In the genomic region with DNA sequence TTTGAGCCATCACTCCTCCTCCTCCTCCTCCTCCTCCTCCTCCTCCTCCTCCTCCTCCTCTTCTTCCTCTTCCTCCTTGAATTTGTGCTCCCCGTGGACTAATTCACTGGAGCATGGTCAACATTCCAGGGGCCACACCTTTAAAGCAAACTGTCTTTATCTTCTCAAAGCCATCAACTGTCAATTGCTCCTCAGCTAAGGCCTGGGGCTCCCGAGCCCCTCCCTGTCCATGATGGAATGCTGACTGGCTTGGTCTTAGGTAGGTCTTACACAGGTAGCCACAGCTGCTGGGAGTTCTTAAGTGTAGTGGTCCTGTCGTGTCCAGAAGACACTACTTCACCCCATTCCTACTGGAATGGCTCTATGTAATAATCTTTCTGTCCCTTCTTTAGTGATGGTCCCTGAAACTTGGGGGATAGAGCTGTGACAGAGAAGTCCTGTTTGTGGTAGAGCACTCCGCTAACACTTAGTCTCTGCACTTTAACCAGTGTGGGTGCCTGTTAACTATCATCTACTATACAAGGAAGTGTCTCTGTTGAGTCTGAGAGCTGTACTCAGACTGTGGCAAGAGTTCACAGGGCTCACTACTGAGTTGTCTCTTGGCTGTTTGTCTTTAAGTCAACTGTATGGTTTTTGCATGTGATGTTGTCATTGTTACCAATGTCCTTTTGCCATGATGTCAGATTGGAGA, we compare ENCODE assay signal across 22 mouse cellular contexts.
DNase-seq lines count a peak whose midpoint lies in the region; ATAC-seq and TF ChIP-seq lines count a peak whose summit lies in the region.
"Had no signal": no experiment of that assay in that cellular context is flagged by ENCODE, and none has a peak within 500 bp of the region (broad histone marks: within the 10 kb centered on the region; RNA-seq: fewer than 3 reads in every experiment).

No protein-coding gene starts in this region.

- no peak for TF ChIP-seq EP300 in stomach, postnatal 0 days (optimal IDR thresholded peaks at IDR 0.05)

- H3K4me1 ChIP-seq in intestine, embryonic 15.5 days (replicated peaks): peaks cover 11% of the 10 kb centered on the region
- H3K4me1 ChIP-seq in intestine, postnatal 0 days (replicated peaks; ENCODE audit: control insufficient read depth, insufficient read depth, low read length): no peaks in the 10 kb centered on the region
- peaks cover 13% of the 10 kb centered on the region for H3K4me1 ChIP-seq in kidney, embryonic 16.5 days (ENCODE audit: insufficient read depth, low read length)
- no peaks in the 10 kb centered on the region for H3K4me1 ChIP-seq in stomach, postnatal 0 days (replicated peaks; ENCODE audit: control insufficient read depth, insufficient read depth)
- H3K4me1 ChIP-seq: forebrain, embryonic 10.5 days; hindbrain, embryonic 10.5 days had no signal

- ATAC-seq in intestine, embryonic 15.5 days: peak; percentile 73
- no peak for ATAC-seq in intestine, postnatal 0 days
- no peak for ATAC-seq in kidney, embryonic 16.5 days (ENCODE audit: low FRiP score, low TSS enrichment)
- ATAC-seq in stomach, postnatal 0 days (ENCODE audit: low FRiP score, low TSS enrichment): 0 out of 2 replicates have a peak, but pooled peaks have one; percentile 33
- ATAC-seq: forebrain, embryonic 14.5 days; forebrain, postnatal 0 days; hindbrain, embryonic 16.5 days had no signal

- H3K9ac ChIP-seq in intestine, embryonic 15.5 days: no peak overlapping the region
- no peak overlapping the region for H3K9ac ChIP-seq in intestine, postnatal 0 days (ENCODE audit: low read depth, low read length)
- H3K9ac ChIP-seq in kidney, embryonic 16.5 days (replicated peaks; ENCODE audit: low read length): no peak overlapping the region
- H3K9ac ChIP-seq in stomach, postnatal 0 days (ENCODE audit: low read length): no peak overlapping the region
- H3K9ac ChIP-seq: forebrain, postnatal 0 days; hindbrain, embryonic 13.5 days had no signal

- H3K4me3 ChIP-seq in intestine, embryonic 15.5 days (replicated peaks): no peak overlapping the region
- no peak overlapping the region for H3K4me3 ChIP-seq in intestine, postnatal 0 days (ENCODE audit: low read depth, low read length)
- H3K4me3 ChIP-seq in kidney, embryonic 16.5 days (ENCODE audit: low read length): no peak overlapping the region
- no peak overlapping the region for H3K4me3 ChIP-seq in stomach, postnatal 0 days (ENCODE audit: low read depth, low read length)
- H3K4me3 ChIP-seq: forebrain, embryonic 10.5 days; gastrocnemius, adult 2 months; hindbrain, embryonic 10.5 days; hindbrain, embryonic 13.5 days had no signal

- H3K36me3 ChIP-seq in intestine, embryonic 15.5 days: no peaks in the 10 kb centered on the region
- H3K36me3 ChIP-seq in intestine, postnatal 0 days (ENCODE audit: control insufficient read depth, insufficient read depth): no peaks in the 10 kb centered on the region
- no peaks in the 10 kb centered on the region for H3K36me3 ChIP-seq in kidney, embryonic 16.5 days (ENCODE audit: insufficient read depth, low read length)
- no peaks in the 10 kb centered on the region for H3K36me3 ChIP-seq in stomach, postnatal 0 days (ENCODE audit: control insufficient read depth, insufficient read depth, low read length)
- H3K36me3 ChIP-seq: forebrain, embryonic 10.5 days; hindbrain, embryonic 10.5 days; hindbrain, embryonic 13.5 days had no signal

- no peak overlapping the region for H3K27ac ChIP-seq in intestine, embryonic 15.5 days
- H3K27ac ChIP-seq in intestine, postnatal 0 days (ENCODE audit: low read depth, low read length): no peak overlapping the region
- H3K27ac ChIP-seq in kidney, embryonic 16.5 days (ENCODE audit: low read length): peak overlapping the region; percentile 22; the same call in 1 of the 2 replicates
- no peak overlapping the region for H3K27ac ChIP-seq in stomach, postnatal 0 days (replicated peaks)
- H3K27ac ChIP-seq: forebrain, embryonic 10.5 days; gastrocnemius, adult 2 months; hindbrain, embryonic 10.5 days; hindbrain, embryonic 13.5 days had no signal

- TF ChIP-seq CTCF in intestine, postnatal 0 days (IDR thresholded peaks at IDR 0.05; ENCODE audit: low read depth): no peak
- no peak for TF ChIP-seq CTCF in stomach, postnatal 0 days (IDR thresholded peaks at IDR 0.05; ENCODE audit: low read depth)

- DNase-seq in kidney, postnatal 10 days: no peak
- peak; percentile 61 for DNase-seq in R1 (ENCODE audit: low read depth, low spot score)
- no peak for DNase-seq in stomach, postnatal 0 days (ENCODE audit: low spot score)
- DNase-seq in cerebellum, postnatal 4 days (ENCODE audit: low spot score in 2 of 2): no peak
- no peak for DNase-seq in adrenal gland, adult 8-10 months
- DNase-seq: cerebellum, adult 11 months; cerebellum, adult 2 months; cerebellum, adult 9-11 months; cerebellum, postnatal 25 days; forebrain, postnatal 0 days; gastrocnemius, adult 2 months; gastrocnemius, postnatal 14 days; heart, adult 11 months had no signal

- no peak overlapping the region for H3K4me2 ChIP-seq in intestine, embryonic 15.5 days (replicated peaks)
- H3K4me2 ChIP-seq in intestine, postnatal 0 days (replicated peaks; ENCODE audit: low read depth): no peak overlapping the region
- no peak overlapping the region for H3K4me2 ChIP-seq in kidney, embryonic 16.5 days (replicated peaks; ENCODE audit: low read depth, low read length)
- no peak overlapping the region for H3K4me2 ChIP-seq in stomach, postnatal 0 days (replicated peaks; ENCODE audit: low read depth)
- H3K4me2 ChIP-seq: heart, embryonic 11.5 days; hindbrain, embryonic 13.5 days had no signal

- 49% methylated on average over 4 of the region's 4 CpGs for WGBS in intestine, embryonic 15.5 days
- WGBS in intestine, postnatal 0 days: 56% methylated on average over 4 of the region's 4 CpGs
- 74% methylated on average over 3 of the region's 4 CpGs for WGBS in kidney, embryonic 16.5 days
- WGBS in stomach, postnatal 0 days: 48% methylated on average over 3 of the region's 4 CpGs

- H3K9me3 ChIP-seq in intestine, embryonic 15.5 days: no peaks in the 10 kb centered on the region
- no peaks in the 10 kb centered on the region for H3K9me3 ChIP-seq in intestine, postnatal 0 days (ENCODE audit: control insufficient read depth)
- H3K9me3 ChIP-seq in kidney, embryonic 16.5 days (ENCODE audit: low read length): no peaks in the 10 kb centered on the region
- H3K9me3 ChIP-seq in stomach, postnatal 0 days (ENCODE audit: control insufficient read depth, low read length): no peaks in the 10 kb centered on the region
- H3K9me3 ChIP-seq: forebrain, embryonic 10.5 days; hindbrain, embryonic 10.5 days; hindbrain, embryonic 13.5 days had no signal

- H3K27me3 ChIP-seq in intestine, embryonic 15.5 days (replicated peaks): no peaks in the 10 kb centered on the region
- H3K27me3 ChIP-seq in intestine, postnatal 0 days (replicated peaks; ENCODE audit: control insufficient read depth, insufficient read depth, low read length): no peaks in the 10 kb centered on the region
- no peaks in the 10 kb centered on the region for H3K27me3 ChIP-seq in kidney, embryonic 16.5 days (ENCODE audit: insufficient read depth, low read length)
- no peaks in the 10 kb centered on the region for H3K27me3 ChIP-seq in stomach, postnatal 0 days (ENCODE audit: control insufficient read depth, insufficient read depth, low read length)
- H3K27me3 ChIP-seq: hindbrain, embryonic 13.5 days had no signal

Comparison
In these comparisons a context has a peak if more than half of its experiments do, and no peak if none do; other contexts are left out.
1. ATAC-seq: peak in intestine, embryonic 15.5 days (single experiment) and stomach, postnatal 0 days (single experiment); none in intestine, postnatal 0 days (single experiment) and kidney, embryonic 16.5 days (single experiment).